Mouse (Mus musculus) heart, postnatal 4 days (tissue): Measurements from ENCODE around the gene Myrip. TPM values are rescaled to one million over a fixed set of nuclear protein-coding genes. Genes with fewer than 3 reads are reported as not detected.

Source experiments
- DNase-seq: peaks from one replicate; pipeline ENCODE4 v3.0.0; 2021
- total RNA-seq, 2 experiments: library from RNA; stranded (reverse); gene quantifications; 2 replicates each; pipeline ENCODE4 v1.2.3; 2021

Gene Myrip
- total RNA-seq, 2 experiments from 2014 or later: 1.2 to 1.3 TPM

- no peak for DNase-seq
Observed at GRCm38 (mm10) chr9:120470431-120470830, 169.1 kb downstream of the Myrip start.

GRCm38 (mm10) chr9:120481644-120482043 lies 180.3 kb downstream of the Myrip start:
- DNase-seq: no peak

DNA sequence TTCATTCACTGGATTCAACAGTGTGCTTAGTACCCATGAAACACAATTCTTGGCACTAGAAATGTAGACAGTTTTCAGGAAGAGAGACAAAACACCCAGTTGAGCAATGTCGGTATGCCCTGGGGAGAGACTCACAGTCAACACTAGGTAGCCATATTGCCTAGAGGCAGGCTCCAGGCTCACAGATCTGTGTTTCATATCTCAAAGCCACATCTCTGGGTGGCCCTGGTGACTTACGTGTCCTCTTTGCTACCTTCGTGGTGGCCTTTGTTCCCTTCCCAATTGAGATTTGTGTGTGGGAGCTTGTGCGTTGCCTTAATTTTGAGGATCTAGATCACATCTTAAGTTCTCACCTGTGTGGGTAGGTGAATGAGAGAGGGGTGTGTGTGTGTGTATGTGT lies 181.1 kb downstream of the Myrip start:
- DNase-seq: no peak

- no peak for DNase-seq
Observed at GRCm38 (mm10) chr9:120483101-120483500, 181.8 kb downstream of the Myrip start.

DNA sequence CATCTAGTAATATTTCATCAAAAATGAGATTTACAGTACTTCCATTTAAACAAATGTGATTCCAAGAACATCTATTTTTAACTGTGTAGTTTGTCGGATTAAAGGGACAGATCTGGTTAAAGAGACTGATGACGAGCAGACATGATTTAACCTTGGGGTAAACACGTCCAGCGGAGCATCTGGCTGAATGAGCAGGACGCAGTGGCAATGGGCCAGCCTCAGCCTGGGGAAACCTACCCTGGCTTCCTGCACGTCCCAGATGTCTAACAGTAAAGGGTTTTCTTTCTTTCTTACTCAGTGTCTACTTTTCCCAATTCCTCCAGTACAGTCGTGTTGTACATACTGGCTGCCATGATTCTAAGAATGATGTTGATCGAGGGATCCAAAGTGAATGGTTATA lies 185.8 kb downstream of the Myrip start:
- DNase-seq: peak; percentile 37

- no peak for DNase-seq
Observed at GRCm38 (mm10) chr9:120491509-120491908, 190.2 kb downstream of the Myrip start.

DNA sequence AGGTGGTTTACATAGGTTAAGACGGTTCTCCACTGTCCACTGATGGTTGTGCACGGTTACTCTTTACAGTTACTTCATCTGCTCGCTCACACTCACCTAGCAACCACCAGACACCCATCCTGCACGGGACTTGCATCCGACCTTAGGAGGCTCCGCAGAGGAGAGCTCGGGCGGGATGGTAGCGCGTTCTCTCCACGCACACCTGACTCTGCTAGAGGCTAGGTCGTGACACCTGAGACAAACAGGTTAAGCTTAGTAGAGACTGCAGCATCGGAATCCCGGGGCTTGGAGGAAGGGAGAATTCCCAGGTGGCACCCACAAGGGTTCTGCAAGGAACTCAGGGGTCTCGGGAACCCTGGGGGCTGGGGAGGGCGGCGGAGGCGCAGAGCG lies 190.7 kb downstream of the Myrip start, which contains the start of gene Eif1b:
TSS of gene Eif1b (plus strand) at position 223 of the 390 bp plus-strand sequence.
- no peak for DNase-seq

DNA sequence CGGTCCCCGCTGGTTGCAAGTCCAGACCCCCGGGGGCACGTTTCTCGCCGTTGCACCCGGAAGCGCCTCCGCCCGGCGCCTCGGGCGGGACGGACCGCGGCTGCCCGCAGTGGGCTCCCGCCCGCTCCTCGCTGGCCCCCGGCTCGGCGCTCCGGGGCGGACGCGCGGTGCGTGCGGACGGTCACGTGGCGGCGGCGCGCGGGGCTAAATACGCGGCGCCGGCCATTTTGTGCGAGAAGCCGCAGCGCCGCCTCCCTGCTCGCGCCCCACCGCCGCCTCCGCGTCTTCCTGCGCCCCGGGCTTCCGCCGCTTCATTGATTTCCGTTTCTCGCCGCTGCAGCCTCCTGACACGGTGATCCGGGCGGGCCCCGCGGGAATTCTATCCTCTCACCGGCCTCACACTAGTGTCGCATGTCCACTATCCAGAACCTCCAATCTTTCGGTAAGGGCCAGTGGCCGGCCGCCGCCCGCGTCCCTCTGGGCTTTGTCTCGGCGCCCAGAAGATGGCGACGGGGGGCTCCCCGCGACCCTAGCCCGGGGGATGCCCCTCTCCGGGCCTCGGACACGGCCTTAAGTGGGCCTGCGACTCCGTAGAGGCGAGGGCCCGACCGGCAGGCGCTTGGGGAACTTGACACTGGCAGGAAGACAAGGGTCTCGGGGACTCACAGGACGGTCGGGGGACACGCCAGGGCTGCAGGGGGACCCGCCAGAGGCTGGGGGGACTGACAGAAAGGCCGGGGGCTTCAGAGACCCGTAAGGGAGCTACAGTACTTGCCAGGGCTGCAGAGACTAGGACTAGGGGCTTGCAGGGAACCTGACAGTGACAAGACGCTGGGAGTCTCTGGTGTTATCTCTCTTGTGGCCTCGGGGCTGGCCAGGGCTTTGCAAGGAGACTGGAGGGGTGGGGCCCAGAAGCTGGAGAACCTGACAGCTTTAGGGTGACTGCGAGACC lies 191.4 kb downstream of the Myrip start:
- DNase-seq: peak; percentile 82

DNA sequence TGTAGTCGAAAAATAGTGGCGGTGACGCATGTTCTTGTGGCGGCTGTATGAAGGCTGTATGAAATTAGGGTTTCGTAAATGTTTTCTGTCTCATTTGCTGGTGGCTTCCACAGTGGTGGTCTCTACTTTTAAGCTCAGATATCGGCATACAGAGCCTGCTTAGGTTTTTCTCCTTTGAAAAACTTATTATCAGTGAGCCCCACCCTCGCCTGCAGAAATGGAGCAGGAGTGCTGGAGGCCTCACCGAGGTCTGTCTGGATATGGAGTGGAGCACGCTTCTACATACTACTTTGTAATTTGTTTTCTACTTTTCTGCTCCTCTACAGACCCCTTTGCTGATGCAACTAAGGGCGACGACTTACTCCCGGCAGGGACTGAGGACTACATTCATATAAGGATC lies 192.5 kb downstream of the Myrip start:
- no peak for DNase-seq

GRCm38 (mm10) chr9:120496691-120497090 lies 195.4 kb downstream of the Myrip start:
- peak; percentile 77 for DNase-seq

DNA sequence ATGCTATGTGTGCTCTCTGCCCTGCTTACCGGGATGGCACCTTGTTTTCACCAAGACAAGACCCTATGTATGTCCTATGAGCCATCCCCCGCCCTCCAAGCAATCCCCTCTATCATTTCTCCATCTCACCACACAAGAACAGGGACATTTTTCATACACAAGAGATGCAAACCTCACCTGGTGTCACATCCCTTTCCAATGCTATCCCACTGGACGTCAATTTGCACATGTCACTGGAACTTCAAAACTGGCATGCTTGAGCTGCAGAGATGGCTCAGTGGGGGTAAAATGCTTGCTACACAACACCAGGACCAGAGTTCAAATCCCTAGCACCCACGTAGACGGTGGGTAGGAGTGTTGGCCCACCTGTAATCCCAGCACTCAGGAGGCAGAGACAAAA lies 196.7 kb downstream of the Myrip start:
- no peak for DNase-seq

DNA sequence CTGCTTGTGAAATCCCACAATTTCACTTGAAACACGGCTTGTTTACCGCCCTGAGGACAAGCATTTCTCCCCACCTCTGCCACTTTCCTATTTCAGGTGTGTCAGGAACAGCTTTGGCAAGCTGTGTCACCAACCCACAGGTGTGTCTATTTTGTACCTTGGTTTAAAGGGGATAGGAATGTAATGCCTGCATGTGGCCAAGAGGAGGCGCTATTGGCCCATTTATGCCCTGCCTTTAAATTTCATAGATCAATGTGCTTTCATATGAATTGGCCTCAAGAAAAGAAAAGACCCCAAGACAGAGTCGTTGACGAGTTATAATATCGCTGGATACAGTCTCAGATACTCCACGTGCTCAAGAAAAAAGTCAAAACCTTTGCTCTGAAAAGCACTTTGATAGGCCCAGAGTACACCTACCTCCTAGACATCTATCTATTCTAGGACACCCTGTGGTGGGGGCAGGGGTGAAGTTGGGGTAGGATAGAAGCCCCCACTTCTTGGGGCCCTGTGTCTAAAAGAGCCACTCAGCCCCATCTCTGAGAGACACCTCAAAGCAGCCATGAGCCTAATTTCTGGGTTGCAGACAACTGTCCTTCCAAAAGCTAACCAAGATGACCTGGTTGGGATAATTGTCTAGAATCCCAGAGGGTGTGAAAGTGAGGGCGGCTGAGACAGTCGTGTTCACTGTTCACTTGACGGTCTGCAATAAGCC lies 200.0 kb downstream of the Myrip start:
- no peak for DNase-seq

- peak; percentile 82 for DNase-seq
Observed at GRCm38 (mm10) chr9:120502013-120502412, 200.7 kb downstream of the Myrip start.

GRCm38 (mm10) chr9:120504423-120504822 lies 203.1 kb downstream of the Myrip start:
- no peak for DNase-seq

GRCm38 (mm10) chr9:120511781-120512180 lies 210.5 kb downstream of the Myrip start:
- peak; percentile 41 for DNase-seq

GRCm38 (mm10) chr9:120516720-120517119 lies 215.4 kb downstream of the Myrip start:
- no peak for DNase-seq

GRCm38 (mm10) chr9:120518946-120519345 lies 217.6 kb downstream of the Myrip start:
- DNase-seq: no peak

GRCm38 (mm10) chr9:120519469-120520125 lies 218.3 kb downstream of the Myrip start:
- no peak for DNase-seq

DNA sequence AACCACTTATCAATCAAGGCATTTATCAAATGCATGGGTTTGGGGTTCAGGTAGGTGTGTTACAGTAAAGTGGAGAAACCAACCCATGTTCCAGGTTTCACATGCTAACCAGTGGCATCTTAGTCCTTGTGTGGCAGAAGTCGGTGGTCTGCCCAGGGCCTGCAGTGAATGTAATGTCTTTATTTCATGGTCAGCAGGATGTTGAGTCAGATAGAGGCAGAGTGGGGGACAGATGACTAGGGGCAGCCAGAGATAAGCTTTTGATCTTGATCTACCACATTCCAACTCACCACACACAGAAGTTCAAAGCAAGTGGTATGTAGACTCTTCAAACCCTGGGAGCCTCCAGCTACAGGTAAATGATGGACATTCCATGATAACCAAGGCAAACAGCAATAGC lies 219.8 kb downstream of the Myrip start:
- no peak for DNase-seq
